Mouse (Mus musculus) midbrain, embryonic 16.5 days (tissue): ENCODE results near the gene Bax. TPM values are rescaled to one million over a fixed set of nuclear protein-coding genes. Genes with fewer than 3 reads are reported as not detected.
"Not testable (repeated sequence)": the region's sequence is repeated elsewhere in the genome, so short reads cannot be mapped to it uniquely, and the experiment has no call there.

Experiments used
- ATAC-seq: fragments of 200-750 bp; cut with Nextera tagmentation; 2 replicates; pipeline ENCODE4 v1.8.0; 2017; ENCODE audit warnings: moderate TSS enrichment
- H3K27ac ChIP-seq: fragments of 300-500 bp; sonication (generic); 2 replicates; pipeline ENCODE4 v1.5.1; 2014; ENCODE audit warnings: mild to moderate bottlenecking, low read length, mixed read lengths
- H3K27me3 ChIP-seq: fragments of 300-500 bp; sonication (generic); 2 replicates; pipeline ENCODE4 v1.6.1; 2014; ENCODE audit warnings: low read depth, low read length, mixed read lengths; ENCODE audit not compliant: control insufficient read depth, insufficient read depth
- H3K36me3 ChIP-seq: fragments of 300-500 bp; sonication (generic); 2 replicates; pipeline ENCODE4 v1.6.1; 2014; ENCODE audit warnings: mild to moderate bottlenecking, low read length, moderate library complexity, mixed read lengths; ENCODE audit not compliant: control insufficient read depth, insufficient read depth
- H3K4me1 ChIP-seq: fragments of 300-500 bp; sonication (generic); 2 replicates; pipeline ENCODE4 v1.6.1; 2014; ENCODE audit warnings: mild to moderate bottlenecking, low read length, mixed read lengths; ENCODE audit not compliant: control insufficient read depth, insufficient read depth
- H3K4me2 ChIP-seq: fragments of 300-500 bp; sonication (generic); 2 replicates; pipeline ENCODE4 v1.6.1; 2014; ENCODE audit warnings: mild to moderate bottlenecking, low read length, mixed read lengths
- H3K4me3 ChIP-seq: fragments of 300-500 bp; sonication (generic); 2 replicates; pipeline ENCODE4 v1.5.1; 2014; ENCODE audit warnings: low read depth, mild to moderate bottlenecking, low read length, moderate library complexity, mixed read lengths
- H3K9ac ChIP-seq: fragments of 300-500 bp; sonication (generic); 2 replicates; pipeline ENCODE4 v1.6.1; 2014; ENCODE audit warnings: low read depth, low read length, mixed read lengths
- H3K9me3 ChIP-seq: fragments of 300-500 bp; sonication (generic); replicated peaks from 2 replicates; pipeline ENCODE4 v1.6.1; 2014; ENCODE audit warnings: mild to moderate bottlenecking, low read length, mixed read lengths; ENCODE audit not compliant: control insufficient read depth, poor library complexity, severe bottlenecking
- WGBS: fragments of 180-500 bp; shearing (Covaris S2); extraction: QIAGEN DNeasy Blood & Tissue Kit; methylation state at CpG from one replicate; pipeline ENCODE4 v1.1.7; 2014; 5-methylcytosine and 5-hydroxymethylcytosine counted together
- polyA plus RNA-seq: library from polyadenylated mRNA; unstranded; fragments of >200 nt; fragmentation: Nextera tagmentation; extraction: Ambion mirVana; gene quantifications from 2 replicates; pipeline ENCODE4 v1.2.1, GENCODE M21; 2015

The Bax gene
- polyA plus RNA-seq, 1 experiment from 2014 or later, result 232 TPM

- H3K9ac ChIP-seq, result no peak overlapping the region
- H3K9me3 ChIP-seq, result no peaks in the 10 kb centered on the region
- no peak for ATAC-seq
- H3K27ac ChIP-seq, result no peak overlapping the region
- peaks cover 45% of the 10 kb centered on the region for H3K4me1 ChIP-seq
- H3K27me3 ChIP-seq, result no peaks in the 10 kb centered on the region
- no peak overlapping the region for H3K4me3 ChIP-seq
- peaks cover 32% of the 10 kb centered on the region for H3K36me3 ChIP-seq
- H3K4me2 ChIP-seq, result no peak overlapping the region
- 72% methylated on average over 4 of the region's 5 CpGs for WGBS
These were observed 5.4 kb downstream of the Bax start for GRCm38 (mm10) chr7:45461326-45461725.

- Histone ChIP-seq H3K27ac (peak overlapping the region; percentile 86; the same call in 1 of the 2 replicates), H3K36me3 (peaks cover 32% of the 10 kb centered on the region), H3K4me1 (peaks cover 43% of the 10 kb centered on the region), H3K4me2 (no peak overlapping the region), H3K9me3 (no peaks in the 10 kb centered on the region), H3K4me3 (no peak overlapping the region), H3K27me3 (no peaks in the 10 kb centered on the region), H3K9ac (peak overlapping the region; percentile 13; the same call in 1 of the 2 replicates)
- WGBS, result 46% methylated on average over 13 of the region's 13 CpGs
- ATAC-seq, result no peak
These were observed 5.8 kb downstream of the Bax start for GRCm38 (mm10) chr7:45460860-45461314.

- peak overlapping the region; percentile 66 for H3K9ac ChIP-seq
- peaks cover 34% of the 10 kb centered on the region for H3K36me3 ChIP-seq
- H3K9me3 ChIP-seq, result no peaks in the 10 kb centered on the region
- 79% methylated on average over 7 of the region's 7 CpGs for WGBS
- peaks cover 38% of the 10 kb centered on the region for H3K4me1 ChIP-seq
- H3K27me3 ChIP-seq, result no peaks in the 10 kb centered on the region
- ATAC-seq, result no peak
- H3K27ac ChIP-seq, result peak overlapping the region; percentile 86
- peak overlapping the region; percentile 59 for H3K4me3 ChIP-seq
- H3K4me2 ChIP-seq, result peak overlapping the region; percentile 63
These were observed 6.3 kb downstream of the Bax start for GRCm38 (mm10) chr7:45460377-45460776.

GRCm38 (mm10) chr7:45459564-45460140, 7.0 kb downstream of the Bax start, which contains the start of gene Ftl1:
Ftl1 (minus strand) TSS chr7:45459884.
- peak within 1 kb of the TSS; percentile 88 for H3K9ac ChIP-seq
- H3K27me3 ChIP-seq, H3K9me3 ChIP-seq: not testable (repeated sequence)
- H3K4me1 ChIP-seq, result peaks cover 31% of the 10 kb centered on the region
- peaks cover 32% of the 10 kb centered on the region for H3K36me3 ChIP-seq
- peak within 1 kb of the TSS; percentile 76 for H3K4me2 ChIP-seq
- WGBS, result under 1% methylated on average over 25 of the region's 37 CpGs
- ATAC-seq, result peak; percentile 95
- H3K27ac ChIP-seq, result peak within 1 kb of the TSS; percentile 89
- peak within 1 kb of the TSS; percentile 59 for H3K4me3 ChIP-seq

GRCm38 (mm10) chr7:45458748-45459563, 7.7 kb downstream of the Bax start:
- no peaks in the 10 kb centered on the region for H3K9me3 ChIP-seq
- no peaks in the 10 kb centered on the region for H3K27me3 ChIP-seq
- H3K36me3 ChIP-seq, result peaks cover 35% of the 10 kb centered on the region
- H3K4me2 ChIP-seq, result peak overlapping the region; percentile 76
- H3K4me3 ChIP-seq, result peak overlapping the region; percentile 59
- peak overlapping the region; percentile 89 for H3K27ac ChIP-seq
- ATAC-seq, result peak; percentile 79
- peaks cover 31% of the 10 kb centered on the region for H3K4me1 ChIP-seq
- peak overlapping the region; percentile 88 for H3K9ac ChIP-seq
- WGBS, result under 1% methylated on average over 42 of the region's 43 CpGs

GRCm38 (mm10) chr7:45457204-45458060, 9.3 kb downstream of the Bax start:
- Histone ChIP-seq H3K36me3 (peaks cover 28% of the 10 kb centered on the region), H3K9me3 (no peaks in the 10 kb centered on the region), H3K27me3 (no peaks in the 10 kb centered on the region), H3K27ac (peak overlapping the region; percentile 89), H3K9ac (peak overlapping the region; percentile 88), H3K4me2 (peak overlapping the region; percentile 76), H3K4me1 (peaks cover 31% of the 10 kb centered on the region), H3K4me3 (peak overlapping the region; percentile 59)
- ATAC-seq, result no peak
- WGBS, result 71% methylated on average over 9 of the region's 10 CpGs

GRCm38 (mm10) chr7:45456721-45457203, 9.9 kb downstream of the Bax start:
- ATAC-seq, result no peak
- 54% methylated on average over 9 of the region's 9 CpGs for WGBS

GRCm38 (mm10) chr7:45455932-45456696, 10.6 kb downstream of the Bax start:
- H3K4me2 ChIP-seq, result no peak overlapping the region
- H3K4me1 ChIP-seq, result peaks cover 29% of the 10 kb centered on the region
- H3K27ac ChIP-seq, result no peak overlapping the region
- H3K9me3 ChIP-seq, result no peaks in the 10 kb centered on the region
- no peaks in the 10 kb centered on the region for H3K27me3 ChIP-seq
- H3K9ac ChIP-seq, result no peak overlapping the region
- peaks cover 26% of the 10 kb centered on the region for H3K36me3 ChIP-seq
- no peak for ATAC-seq
- 76% methylated on average over 13 of the region's 13 CpGs for WGBS
- no peak overlapping the region for H3K4me3 ChIP-seq

More at GRCm38 (mm10) chr7:45456721-45457203, 9.9 kb downstream of the Bax start:
- peaks cover 29% of the 10 kb centered on the region for H3K4me1 ChIP-seq
- H3K9me3 ChIP-seq, result no peaks in the 10 kb centered on the region
- no peaks in the 10 kb centered on the region for H3K27me3 ChIP-seq
- H3K36me3 ChIP-seq, result peaks cover 26% of the 10 kb centered on the region
- H3K9ac ChIP-seq, result peak overlapping the region; percentile 88
- H3K4me2 ChIP-seq, result peak overlapping the region; percentile 76
- H3K4me3 ChIP-seq, result peak overlapping the region; percentile 59
- peak overlapping the region; percentile 64 for H3K27ac ChIP-seq
